Mouse (Mus musculus) stomach, postnatal 0 days (tissue): ENCODE data around the gene Spata31d1a.
"Not testable (repeated sequence)": the region's sequence is repeated elsewhere in the genome, so short reads cannot be mapped to it uniquely, and the experiment has no call there.

Experiments used
- CTCF ChIP-seq: IDR thresholded peaks from 2 replicates; pipeline ENCODE4 v1.5.1; 2016; ENCODE audit warnings: antibody characterized with exemption, low read depth, mild to moderate bottlenecking, moderate library complexity
- EP300 ChIP-seq: optimal IDR thresholded peaks from 2 replicates; pipeline ENCODE3; 2016; ENCODE audit warnings: antibody characterized with exemption

DNA sequence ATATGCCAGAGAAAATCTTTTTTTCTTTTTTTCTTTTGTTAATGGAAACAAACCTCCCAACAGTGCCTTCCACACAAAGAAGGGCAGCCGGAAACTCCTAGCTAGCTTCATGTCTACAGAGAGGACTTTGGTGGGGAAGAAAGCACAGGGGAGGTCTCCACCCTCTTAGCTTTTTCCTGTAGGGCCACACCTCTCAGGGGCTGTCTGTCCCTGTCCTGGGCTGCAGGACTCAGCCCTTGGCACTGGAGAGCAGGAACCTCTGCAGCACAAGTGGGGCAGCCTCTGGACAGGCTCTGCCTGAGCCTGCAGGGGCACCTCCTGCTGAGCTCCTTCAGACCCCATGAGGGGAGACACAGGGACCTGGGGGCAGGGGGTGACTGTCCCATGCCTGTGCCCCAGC is 10.0 kb downstream of the Spata31d1a start:
- TF ChIP-seq EP300, CTCF: not testable (repeated sequence)
